Mouse (Mus musculus) heart, adult 2 months (tissue): ENCODE measurements around the gene Odf2. TPM values are rescaled to one million over a fixed set of nuclear protein-coding genes. Genes with fewer than 3 reads are reported as not detected.

Experiments used
- DNase-seq, 2 experiments: peaks; one replicate each; pipeline ENCODE4 v3.0.0; 2021
- H3K27ac ChIP-seq: fragments of 200-600 bp; 2 replicates; pipeline ENCODE4 v1.8.1; 2022
- H3K27me3 ChIP-seq: fragments of 200-500 bp; 2 replicates; pipeline ENCODE4 v1.6.1; 2012; ENCODE audit warnings: mild to moderate bottlenecking, low read length, inconsistent platforms, mixed read lengths; ENCODE audit not compliant: control insufficient read depth, insufficient read depth
- H3K36me3 ChIP-seq: fragments of 200-500 bp; 2 replicates; pipeline ENCODE4 v1.6.1; 2012; ENCODE audit warnings: low read length, inconsistent platforms; ENCODE audit not compliant: control insufficient read depth, insufficient read depth
- H3K4me1 ChIP-seq: fragments of 200-500 bp; 2 replicates; pipeline ENCODE4 v1.6.1; 2011; ENCODE audit warnings: low read length; ENCODE audit not compliant: control insufficient read depth, insufficient read depth
- H3K4me3 ChIP-seq: fragments of 200-600 bp; 2 replicates; pipeline ENCODE4 v1.8.1; 2022
- H3K79me2 ChIP-seq: fragments of 200-500 bp; replicated peaks from 2 replicates; pipeline ENCODE4 v1.6.1; 2012; ENCODE audit warnings: mild to moderate bottlenecking, inconsistent platforms, low read length, moderate library complexity, mixed read lengths; ENCODE audit not compliant: control insufficient read depth, insufficient read depth
- H3K9ac ChIP-seq: fragments of 200-500 bp; 2 replicates; pipeline ENCODE4 v1.6.1; 2012; ENCODE audit warnings: low read depth, mild to moderate bottlenecking, control low read depth, inconsistent platforms, low read length, mixed read lengths
- CTCF ChIP-seq: fragments of 200-600 bp; IDR thresholded peaks from 2 replicates; pipeline ENCODE4 v1.8.1; 2022; ENCODE audit warnings: antibody characterized with exemption, mild to moderate bottlenecking, moderate library complexity
- EP300 ChIP-seq: fragments of 200-500 bp; IDR thresholded peaks from 2 replicates; pipeline ENCODE4 v1.6.1; 2011; ENCODE audit warnings: low read depth, low read length, control low read depth; ENCODE audit not compliant: insufficient read depth
- POLR2A ChIP-seq: fragments of 200-500 bp; IDR thresholded peaks from 2 replicates; pipeline ENCODE4 v1.6.1; 2011; ENCODE audit warnings: mild to moderate bottlenecking, low read depth, low read length, control low read depth; ENCODE audit not compliant: insufficient read depth
- whole genome bisulfite sequencing: fragments of 180-500 bp; shearing (Covaris S2); methylation state at CpG from one replicate; pipeline ENCODE4 v1.1.7; 2018; 5-methylcytosine and 5-hydroxymethylcytosine counted together
- intact Hi-C: fragments of 180-260 bp; cut with DNase I; formaldehyde crosslinking; loops from one replicate; pipeline ENCODE4 v1.15.1; 2025
- microRNA-seq, 2 experiments: library from miRNA; unstranded; fragments of <30 nt; microRNA quantifications; one replicate each; pipeline ENCODE4 v1.2.0; 2021
- polyA plus RNA-seq: library from polyadenylated mRNA; depleted of rRNA; stranded (reverse); fragments of >200 nt; gene quantifications from 2 replicates; pipeline ENCODE4 v1.2.3, GENCODE M21; 2012; rRNA removed
- total RNA-seq, 2 experiments: library from RNA; stranded (reverse); gene quantifications; 2 replicates each; pipeline ENCODE4 v1.2.3; 2021

Odf2 gene
- total and polyA plus RNA-seq, 3 experiments = 16.6 to 22.3 (median 20.1) TPM

GRCm38 (mm10) chr2:29971838-29972635, 83.0 kb downstream of the Odf2 start:
- no peaks in the 10 kb centered on the region for H3K27me3 ChIP-seq
- H3K36me3 ChIP-seq = peaks cover 74% of the 10 kb centered on the region
- no peak overlapping the region for H3K9ac ChIP-seq
- TF ChIP-seq EP300 (no peak), POLR2A (0 out of 2 replicates have a peak, but pooled peaks have one; percentile 12)
- intact Hi-C loops = no loop called here
- DNase-seq = peak; percentile 77 to 82
- 20% methylated on average over 9 of the region's 9 CpGs for WGBS
- peaks cover 33% of the 10 kb centered on the region for H3K4me1 ChIP-seq
- no peak overlapping the region for H3K4me3 ChIP-seq
- H3K27ac ChIP-seq = peak overlapping the region; percentile 77
- peaks cover 8% of the 10 kb centered on the region for H3K79me2 ChIP-seq

- Histone ChIP-seq H3K27me3 (no peaks in the 10 kb centered on the region), H3K9ac (no peak overlapping the region), H3K4me1 (peaks cover 26% of the 10 kb centered on the region), H3K36me3 (peaks cover 68% of the 10 kb centered on the region), H3K27ac (peak overlapping the region; percentile 36; the same call in 1 of the 2 replicates), H3K4me3 (no peak overlapping the region), H3K79me2 (peaks cover 8% of the 10 kb centered on the region)
- intact Hi-C loops = no loop called here
- TF ChIP-seq EP300 (no peak), POLR2A (no peak), CTCF (no peak)
- no peak for DNase-seq
- WGBS = 17% methylated on average over 2 of the region's 2 CpGs
Observed at GRCm38 (mm10) chr2:29973525-29973924, 84.5 kb downstream of the Odf2 start.

GRCm38 (mm10) chr2:29977307-29977706, 88.3 kb downstream of the Odf2 start:
- intact Hi-C loops = loop anchor here (1.0 to 5.0 kb wide), 2 partner anchors 85 to 108 kb away; partner anchors contain the start of gene Cercam
- Histone ChIP-seq H3K9ac (no peak overlapping the region), H3K27me3 (no peaks in the 10 kb centered on the region), H3K4me3 (no peak overlapping the region), H3K27ac (no peak overlapping the region), H3K79me2 (peaks cover 10% of the 10 kb centered on the region), H3K4me1 (peaks cover 11% of the 10 kb centered on the region), H3K36me3 (peaks cover 54% of the 10 kb centered on the region)
- DNase-seq = no peak
- TF ChIP-seq CTCF = peak; percentile 95
- no peak for TF ChIP-seq POLR2A

GRCm38 (mm10) chr2:29980661-29981060, 91.6 kb downstream of the Odf2 start:
- no peak overlapping the region for H3K27ac ChIP-seq

More at GRCm38 (mm10) chr2:29980661-29981060, 91.6 kb downstream of the Odf2 start:
- Histone ChIP-seq H3K9ac (no peak overlapping the region), H3K27me3 (no peaks in the 10 kb centered on the region), H3K79me2 (peaks cover 10% of the 10 kb centered on the region), H3K4me1 (peaks cover under 1% of the 10 kb centered on the region), H3K36me3 (peaks cover 41% of the 10 kb centered on the region), H3K4me3 (no peak overlapping the region)
- TF ChIP-seq POLR2A (no peak), CTCF (no peak), EP300 (no peak)
- WGBS = 82% methylated on average over 1 of the region's 1 CpGs
- intact Hi-C loops = no loop called here
- DNase-seq = no peak

Small RNA genes lying within 50 kb of the gene (microRNA-seq; reads per million reads assigned to microRNA genes)
- gene Mir219a-2 (0 reads per million in 2 experiments), gene Mir219b (0 reads per million in 2 experiments)

Other genes starting within 250 kb of the Odf2 start
- gene Gm13420, start 137.5 kb upstream of the Odf2 start, total RNA-seq = not detected
- gene Gm13420, start 137.5 kb upstream of the Odf2 start, polyA plus RNA-seq = not detected in 2 replicates
- not detected for gene Gm13547, start 129.9 kb upstream of the Odf2 start, total RNA-seq
- gene Gm13547, start 129.9 kb upstream of the Odf2 start, polyA plus RNA-seq = not detected in 2 replicates
- gene Coq4, start 101.7 kb upstream of the Odf2 start, total RNA-seq = 10 to 100 TPM; 15.8 to 22.7 TPM
- 28.6 and 38.6 TPM in 2 replicates for gene Coq4, start 101.7 kb upstream of the Odf2 start, polyA plus RNA-seq
- gene Trub2, start 100.7 kb upstream of the Odf2 start, total RNA-seq = 10 to 100 TPM; 24.4 to 32.5 TPM
- 34.0 and 44.3 TPM in 2 replicates for gene Trub2, start 100.7 kb upstream of the Odf2 start, polyA plus RNA-seq
- 10 to 100 TPM; 16.6 to 18.0 TPM for gene Slc27a4, start 86.6 kb upstream of the Odf2 start, total RNA-seq
- gene Slc27a4, start 86.6 kb upstream of the Odf2 start, polyA plus RNA-seq = 17.0 and 22.6 TPM in 2 replicates
- 10 to 100 TPM; 31.7 to 34.4 TPM for gene Urm1, start 69.1 kb upstream of the Odf2 start, total RNA-seq
- gene Urm1, start 69.1 kb upstream of the Odf2 start, polyA plus RNA-seq = 30.5 and 38.3 TPM in 2 replicates
- 1 to 10 TPM; 3.0 to 4.1 TPM for gene Cercam, start 20.1 kb upstream of the Odf2 start, total RNA-seq
- gene Cercam, start 20.1 kb upstream of the Odf2 start, polyA plus RNA-seq = 6.9 and 9.1 TPM in 2 replicates
- gene Gle1, start 46.2 kb downstream of the Odf2 start, total RNA-seq = 10 to 100 TPM; 23.8 to 25.6 TPM
- gene Gle1, start 46.2 kb downstream of the Odf2 start, polyA plus RNA-seq = 14.9 and 25.5 TPM in 2 replicates
- gene Sptan1, start 76.3 kb downstream of the Odf2 start, total RNA-seq = 100 to 1,000 TPM; 159 to 167 TPM
- gene Sptan1, start 76.3 kb downstream of the Odf2 start, polyA plus RNA-seq = 130 and 163 TPM in 2 replicates
- 1 to 10 TPM; 6.4 TPM for gene Wdr34, start 159.7 kb downstream of the Odf2 start, total RNA-seq
- gene Wdr34, start 159.7 kb downstream of the Odf2 start, polyA plus RNA-seq = 10.3 and 11.6 TPM in 2 replicates
- gene Set, start 168.2 kb downstream of the Odf2 start, total RNA-seq = 10 to 100 TPM; 88.7 to 96.7 TPM
- 21.9 and 36.4 TPM in 2 replicates for gene Set, start 168.2 kb downstream of the Odf2 start, polyA plus RNA-seq
- 10 to 100 TPM in 1 of 2 experiments, 1 to 10 TPM in 1; 8.8 to 10.4 TPM for gene Pkn3, start 188.5 kb downstream of the Odf2 start, total RNA-seq
- gene Pkn3, start 188.5 kb downstream of the Odf2 start, polyA plus RNA-seq = 13.6 and 15.0 TPM in 2 replicates
- 1 to 10 TPM; 2.8 to 3.6 TPM for gene Zdhhc12, start 204.4 kb downstream of the Odf2 start, total RNA-seq
- gene Zdhhc12, start 204.4 kb downstream of the Odf2 start, polyA plus RNA-seq = 10.3 and 15.8 TPM in 2 replicates
- 10 to 100 TPM; 21.9 to 26.6 TPM for gene Zer1, start 235.4 kb downstream of the Odf2 start, total RNA-seq
- gene Zer1, start 235.4 kb downstream of the Odf2 start, polyA plus RNA-seq = 45.1 TPM in 2 replicates
- 10 to 100 TPM; 17.2 to 17.4 TPM for gene Tbc1d13, start 244.5 kb downstream of the Odf2 start, total RNA-seq
- 25.4 and 33.7 TPM in 2 replicates for gene Tbc1d13, start 244.5 kb downstream of the Odf2 start, polyA plus RNA-seq